Mouse (Mus musculus): ENCODE data around the gene Hhatl. TPM values are rescaled to one million over a fixed set of nuclear protein-coding genes. Genes with fewer than 3 reads are reported as not detected.

Hhatl gene
- polyA plus RNA-seq, 1 experiment: not detected

DNA sequence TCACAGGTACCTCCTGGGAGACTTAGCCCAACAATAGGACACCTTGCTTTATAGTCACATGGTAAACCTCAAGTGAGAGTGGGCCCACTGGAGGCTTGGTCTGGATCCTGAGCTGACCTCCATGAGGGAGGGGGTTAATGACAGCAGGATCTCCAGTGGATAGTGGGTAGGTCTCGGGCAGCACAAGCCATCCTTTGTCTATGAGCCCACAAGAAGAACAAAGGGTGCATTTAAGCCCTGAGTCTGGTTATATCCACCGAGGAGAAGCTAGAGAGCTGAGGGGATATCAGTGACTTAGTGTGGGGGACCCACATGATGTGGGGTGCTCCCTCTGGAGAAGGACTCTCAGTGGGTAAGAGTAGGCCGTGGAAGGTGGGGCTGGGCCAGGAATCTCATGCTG is 16.2 kb upstream of the Hhatl start:
- TF ChIP-seq CTCF (IDR thresholded peaks at IDR 0.05; ENCODE audit: borderline replicate concordance, insufficient read depth, low read length) (no peak), POLR2A (IDR thresholded peaks at IDR 0.05; ENCODE audit: low read depth, low read length) (no peak)
- no peak overlapping the region for H3K4me3 ChIP-seq (ENCODE audit: insufficient read depth, low read length)
- H3K4me1 ChIP-seq (ENCODE audit: control insufficient read depth, insufficient read depth, low read length): peaks cover 5% of the 10 kb centered on the region; the same call in 1 of the 2 replicates
- H3K27ac ChIP-seq (ENCODE audit: insufficient read depth, low read length): no peak overlapping the region

GRCm38 (mm10) chr9:121807947-121808346 is 15.6 kb upstream of the Hhatl start:
- no peak overlapping the region for H3K27ac ChIP-seq (ENCODE audit: insufficient read depth, low read length)
- TF ChIP-seq POLR2A (IDR thresholded peaks at IDR 0.05; ENCODE audit: low read depth, low read length) (no peak), CTCF (IDR thresholded peaks at IDR 0.05; ENCODE audit: borderline replicate concordance, insufficient read depth, low read length) (no peak)
- H3K4me3 ChIP-seq (ENCODE audit: insufficient read depth, low read length): no peak overlapping the region
- H3K4me1 ChIP-seq (ENCODE audit: control insufficient read depth, insufficient read depth, low read length): peaks cover 9% of the 10 kb centered on the region

- Histone ChIP-seq H3K4me3 (ENCODE audit: insufficient read depth, low read length) (no peak overlapping the region), H3K27ac (ENCODE audit: insufficient read depth, low read length) (no peak overlapping the region), H3K4me1 (ENCODE audit: control insufficient read depth, insufficient read depth, low read length) (peaks cover 12% of the 10 kb centered on the region)
- TF ChIP-seq POLR2A (IDR thresholded peaks at IDR 0.05; ENCODE audit: low read depth, low read length): no peak
- no peak for TF ChIP-seq CTCF (IDR thresholded peaks at IDR 0.05; ENCODE audit: borderline replicate concordance, insufficient read depth, low read length)
Observed at GRCm38 (mm10) chr9:121807546-121807945, 15.2 kb upstream of the Hhatl start.

DNA sequence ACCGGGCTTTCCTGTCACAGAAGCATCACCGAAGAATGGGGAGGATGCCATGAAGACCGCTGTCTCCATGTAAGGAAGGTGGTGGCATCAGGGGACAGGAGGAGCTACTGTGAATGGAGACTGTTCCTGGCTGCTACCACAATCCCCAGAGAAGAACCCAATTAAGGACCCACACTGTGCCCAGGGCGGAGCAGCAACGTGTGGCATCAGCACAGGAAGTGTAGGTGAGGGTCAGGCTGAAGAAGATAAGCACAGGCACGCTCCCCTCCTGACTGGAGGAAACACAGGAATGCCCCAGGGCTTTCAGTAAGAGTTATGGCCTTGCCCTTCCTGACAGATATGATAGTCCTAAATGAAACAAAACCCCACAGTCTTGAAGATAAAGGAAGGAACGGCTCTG is 10.4 kb upstream of the Hhatl start:
- TF ChIP-seq CTCF (IDR thresholded peaks at IDR 0.05; ENCODE audit: borderline replicate concordance, insufficient read depth, low read length): no peak
- TF ChIP-seq POLR2A (IDR thresholded peaks at IDR 0.05; ENCODE audit: low read depth, low read length): no peak
- Histone ChIP-seq H3K4me3 (ENCODE audit: insufficient read depth, low read length) (no peak overlapping the region), H3K4me1 (ENCODE audit: control insufficient read depth, insufficient read depth, low read length) (peaks cover 12% of the 10 kb centered on the region), H3K27ac (ENCODE audit: insufficient read depth, low read length) (no peak overlapping the region)

GRCm38 (mm10) chr9:121798887-121799520 is 6.7 kb upstream of the Hhatl start:
- TF ChIP-seq POLR2A (IDR thresholded peaks at IDR 0.05; ENCODE audit: low read depth, low read length) (no peak), CTCF (IDR thresholded peaks at IDR 0.05; ENCODE audit: borderline replicate concordance, insufficient read depth, low read length) (no peak)
- H3K4me1 ChIP-seq (ENCODE audit: control insufficient read depth, insufficient read depth, low read length): peaks cover 12% of the 10 kb centered on the region
- H3K27ac ChIP-seq (ENCODE audit: insufficient read depth, low read length): no peak overlapping the region
- no peak overlapping the region for H3K4me3 ChIP-seq (ENCODE audit: insufficient read depth, low read length)

DNA sequence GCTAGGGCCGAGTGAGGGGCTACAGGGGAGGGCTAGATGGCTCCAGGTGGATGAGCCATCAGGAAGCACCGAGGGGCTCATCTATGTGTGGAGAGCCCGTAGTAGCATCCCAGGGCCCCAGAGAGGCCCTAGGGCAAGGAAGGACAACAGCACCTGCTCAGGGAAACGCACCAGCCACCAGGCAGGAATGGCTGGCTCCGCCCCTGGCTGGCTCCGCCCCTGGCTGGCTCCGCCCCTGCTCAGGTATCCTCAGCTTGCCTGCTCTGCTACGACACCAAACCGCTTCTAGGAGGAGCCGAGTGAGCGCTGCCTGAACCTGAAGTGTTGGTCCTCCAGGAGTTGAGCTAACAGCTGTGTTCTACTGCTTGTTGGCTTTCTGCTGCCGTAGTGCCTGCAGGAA is 5.4 kb upstream of the Hhatl start:
- TF ChIP-seq POLR2A (IDR thresholded peaks at IDR 0.05; ENCODE audit: low read depth, low read length): no peak
- TF ChIP-seq CTCF (IDR thresholded peaks at IDR 0.05; ENCODE audit: borderline replicate concordance, insufficient read depth, low read length): no peak
- H3K4me3 ChIP-seq (ENCODE audit: insufficient read depth, low read length): no peak overlapping the region
- H3K4me1 ChIP-seq (ENCODE audit: control insufficient read depth, insufficient read depth, low read length): peaks cover 2% of the 10 kb centered on the region; the same call in 1 of the 2 replicates
- H3K27ac ChIP-seq (ENCODE audit: insufficient read depth, low read length): no peak overlapping the region

DNA sequence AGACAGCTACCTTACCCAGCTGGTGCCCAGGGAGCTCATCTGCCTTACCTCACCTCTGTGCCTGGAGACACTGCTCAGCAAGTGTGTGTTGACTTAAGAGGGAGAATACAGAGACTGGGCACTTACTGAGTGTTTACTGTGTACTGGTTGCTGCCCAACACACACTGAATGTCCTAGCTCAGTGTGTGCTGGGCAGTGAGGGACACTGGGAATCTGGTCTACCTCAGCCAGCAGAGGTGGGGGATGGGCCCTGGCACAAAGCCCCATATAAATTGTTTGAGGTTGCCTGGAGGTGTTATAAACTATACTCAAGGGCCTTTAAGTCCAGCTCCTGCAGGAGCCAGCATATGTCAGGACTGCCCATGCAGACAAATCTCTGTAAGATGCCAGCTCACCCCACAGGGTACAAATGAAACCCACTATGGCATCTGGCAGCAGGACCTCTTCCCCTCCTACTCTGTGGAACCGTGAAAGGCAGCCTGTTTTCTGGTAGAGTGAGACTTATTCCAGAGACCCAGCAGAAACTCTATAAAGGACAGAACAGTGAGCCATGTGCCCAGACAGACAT is 2.7 kb upstream of the Hhatl start:
- no peaks in the 10 kb centered on the region for H3K4me1 ChIP-seq (ENCODE audit: control insufficient read depth, insufficient read depth, low read length)
- TF ChIP-seq POLR2A (IDR thresholded peaks at IDR 0.05; ENCODE audit: low read depth, low read length) (no peak), CTCF (IDR thresholded peaks at IDR 0.05; ENCODE audit: borderline replicate concordance, insufficient read depth, low read length) (no peak)
- no peak overlapping the region for H3K4me3 ChIP-seq (ENCODE audit: insufficient read depth, low read length)
- no peak overlapping the region for H3K27ac ChIP-seq (ENCODE audit: insufficient read depth, low read length)

GRCm38 (mm10) chr9:121791206-121791605 is 1.1 kb downstream of the Hhatl start:
- no peaks in the 10 kb centered on the region for H3K4me1 ChIP-seq (ENCODE audit: control insufficient read depth, insufficient read depth, low read length)
- H3K27ac ChIP-seq (ENCODE audit: insufficient read depth, low read length): no peak overlapping the region
- H3K4me3 ChIP-seq (ENCODE audit: insufficient read depth, low read length): no peak overlapping the region
- TF ChIP-seq POLR2A (IDR thresholded peaks at IDR 0.05; ENCODE audit: low read depth, low read length) (no peak), CTCF (IDR thresholded peaks at IDR 0.05; ENCODE audit: borderline replicate concordance, insufficient read depth, low read length) (no peak)

- H3K4me3 ChIP-seq (ENCODE audit: insufficient read depth, low read length): no peak overlapping the region
- H3K4me1 ChIP-seq (ENCODE audit: control insufficient read depth, insufficient read depth, low read length): no peaks in the 10 kb centered on the region
- TF ChIP-seq CTCF (IDR thresholded peaks at IDR 0.05; ENCODE audit: borderline replicate concordance, insufficient read depth, low read length): no peak
- no peak for TF ChIP-seq POLR2A (IDR thresholded peaks at IDR 0.05; ENCODE audit: low read depth, low read length)
- no peak overlapping the region for H3K27ac ChIP-seq (ENCODE audit: insufficient read depth, low read length)
Observed at GRCm38 (mm10) chr9:121786359-121786758, 5.9 kb downstream of the Hhatl start.

DNA sequence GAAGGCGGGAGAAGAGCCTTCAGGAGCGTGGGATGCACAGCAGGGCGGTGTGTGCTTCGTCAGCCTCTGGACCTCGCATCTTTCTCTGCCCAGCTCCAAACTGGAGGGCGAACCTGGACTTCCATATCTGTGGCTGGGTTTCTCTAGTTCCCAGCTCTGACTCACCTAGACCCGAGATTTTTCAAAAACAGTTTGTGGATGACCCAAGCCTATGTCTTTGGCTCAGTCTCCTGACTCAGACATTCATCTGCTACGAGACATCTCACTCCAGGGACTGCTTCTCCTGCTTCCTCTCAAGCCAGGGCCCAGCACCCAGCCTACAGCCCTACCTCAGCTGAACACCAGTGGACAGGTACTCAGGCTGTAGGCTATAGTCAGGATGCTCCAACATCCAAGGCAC is 7.0 kb downstream of the Hhatl start:
- TF ChIP-seq POLR2A (IDR thresholded peaks at IDR 0.05; ENCODE audit: low read depth, low read length): no peak
- TF ChIP-seq CTCF (IDR thresholded peaks at IDR 0.05; ENCODE audit: borderline replicate concordance, insufficient read depth, low read length): no peak

More for the DNA sequence above, 7.0 kb downstream of the Hhatl start:
- H3K27ac ChIP-seq (ENCODE audit: insufficient read depth, low read length): no peak overlapping the region
- no peak overlapping the region for H3K4me3 ChIP-seq (ENCODE audit: insufficient read depth, low read length)
- H3K4me1 ChIP-seq (ENCODE audit: control insufficient read depth, insufficient read depth, low read length): no peaks in the 10 kb centered on the region

All from embryonic fibroblast, embryonic 13.5 days (primary cell).